Mouse (Mus musculus): ENCODE measurements around the gene Txk. TPM values are rescaled to one million over a fixed set of nuclear protein-coding genes. Genes with fewer than 3 reads are reported as not detected.

Gene Txk
- polyA plus RNA-seq, 1 experiment from 2014 or later = 0.23 TPM

- 84% methylated on average over 5 of the region's 5 CpGs for WGBS
- no peak overlapping the region for H3K9ac ChIP-seq
- H3K27me3 ChIP-seq = no peaks in the 10 kb centered on the region
- no peak overlapping the region for H3K27ac ChIP-seq (replicated peaks)
- no peaks in the 10 kb centered on the region for H3K9me3 ChIP-seq (replicated peaks)
- no peak for ATAC-seq (ENCODE audit: insufficient number of reproducible peaks, low FRiP score, low TSS enrichment, low read depth)
- H3K36me3 ChIP-seq = no peaks in the 10 kb centered on the region
- no peaks in the 10 kb centered on the region for H3K4me1 ChIP-seq
- H3K4me3 ChIP-seq (replicated peaks) = no peak overlapping the region
- no peak overlapping the region for H3K4me2 ChIP-seq (replicated peaks)
Measured at GRCm38 (mm10) chr5:72750226-72750625, 2.4 kb downstream of the Txk start.

- no peaks in the 10 kb centered on the region for H3K27me3 ChIP-seq
- ATAC-seq (ENCODE audit: insufficient number of reproducible peaks, low FRiP score, low TSS enrichment, low read depth) = no peak
- H3K4me2 ChIP-seq (replicated peaks) = no peak overlapping the region
- H3K36me3 ChIP-seq = no peaks in the 10 kb centered on the region
- H3K4me3 ChIP-seq (replicated peaks) = no peak overlapping the region
- no peaks in the 10 kb centered on the region for H3K9me3 ChIP-seq (replicated peaks)
- no peaks in the 10 kb centered on the region for H3K4me1 ChIP-seq
- no peak overlapping the region for H3K27ac ChIP-seq (replicated peaks)
- H3K9ac ChIP-seq = no peak overlapping the region
- 84% methylated on average over 7 of the region's 7 CpGs for WGBS
Measured at GRCm38 (mm10) chr5:72748659-72749265, 3.8 kb downstream of the Txk start.

GRCm38 (mm10) chr5:72747384-72747783 is 5.2 kb downstream of the Txk start:
- no peaks in the 10 kb centered on the region for H3K4me1 ChIP-seq
- no peak for ATAC-seq (ENCODE audit: insufficient number of reproducible peaks, low FRiP score, low TSS enrichment, low read depth)
- no peak overlapping the region for H3K4me3 ChIP-seq (replicated peaks)
- H3K9me3 ChIP-seq (replicated peaks) = no peaks in the 10 kb centered on the region
- H3K27ac ChIP-seq (replicated peaks) = no peak overlapping the region
- WGBS = 50% methylated on average over 4 of the region's 4 CpGs
- no peak overlapping the region for H3K4me2 ChIP-seq (replicated peaks)
- H3K27me3 ChIP-seq = no peaks in the 10 kb centered on the region
- no peaks in the 10 kb centered on the region for H3K36me3 ChIP-seq
- no peak overlapping the region for H3K9ac ChIP-seq

- Histone ChIP-seq H3K4me2 (replicated peaks) (no peak overlapping the region), H3K9me3 (replicated peaks) (no peaks in the 10 kb centered on the region), H3K4me1 (no peaks in the 10 kb centered on the region), H3K36me3 (no peaks in the 10 kb centered on the region), H3K4me3 (replicated peaks) (no peak overlapping the region), H3K9ac (no peak overlapping the region), H3K27me3 (no peaks in the 10 kb centered on the region), H3K27ac (replicated peaks) (no peak overlapping the region)
- 66% methylated on average over 4 of the region's 4 CpGs for WGBS
- ATAC-seq (ENCODE audit: insufficient number of reproducible peaks, low FRiP score, low TSS enrichment, low read depth) = no peak
Measured at GRCm38 (mm10) chr5:72746461-72746860, 6.1 kb downstream of the Txk start.

- H3K27ac ChIP-seq (replicated peaks) = no peak overlapping the region
- WGBS = 88% methylated on average over 6 of the region's 6 CpGs
- H3K4me3 ChIP-seq (replicated peaks) = no peak overlapping the region
- no peak overlapping the region for H3K4me2 ChIP-seq (replicated peaks)
- H3K9me3 ChIP-seq (replicated peaks) = no peaks in the 10 kb centered on the region
- no peaks in the 10 kb centered on the region for H3K4me1 ChIP-seq
- H3K27me3 ChIP-seq = no peaks in the 10 kb centered on the region
- no peaks in the 10 kb centered on the region for H3K36me3 ChIP-seq
- no peak for ATAC-seq (ENCODE audit: insufficient number of reproducible peaks, low FRiP score, low TSS enrichment, low read depth)
- no peak overlapping the region for H3K9ac ChIP-seq
Measured at GRCm38 (mm10) chr5:72743103-72743502, 9.5 kb downstream of the Txk start.

- Histone ChIP-seq H3K4me2 (replicated peaks) (no peak overlapping the region), H3K27me3 (no peaks in the 10 kb centered on the region), H3K36me3 (no peaks in the 10 kb centered on the region), H3K4me3 (replicated peaks) (no peak overlapping the region), H3K9ac (no peak overlapping the region), H3K4me1 (no peaks in the 10 kb centered on the region), H3K9me3 (replicated peaks) (no peaks in the 10 kb centered on the region), H3K27ac (replicated peaks) (no peak overlapping the region)
- WGBS = 72% methylated on average over 7 of the region's 7 CpGs
- ATAC-seq (ENCODE audit: insufficient number of reproducible peaks, low FRiP score, low TSS enrichment, low read depth) = no peak
Measured at GRCm38 (mm10) chr5:72736868-72737267, 15.7 kb downstream of the Txk start.

- Histone ChIP-seq H3K36me3 (no peaks in the 10 kb centered on the region), H3K9ac (no peak overlapping the region), H3K4me1 (no peaks in the 10 kb centered on the region), H3K4me2 (replicated peaks) (no peak overlapping the region), H3K4me3 (replicated peaks) (no peak overlapping the region), H3K27me3 (no peaks in the 10 kb centered on the region), H3K9me3 (replicated peaks) (no peaks in the 10 kb centered on the region), H3K27ac (replicated peaks) (no peak overlapping the region)
- ATAC-seq (ENCODE audit: insufficient number of reproducible peaks, low FRiP score, low TSS enrichment, low read depth) = no peak
- 81% methylated on average over 8 of the region's 8 CpGs for WGBS
Measured at GRCm38 (mm10) chr5:72736437-72736836, 16.1 kb downstream of the Txk start.

GRCm38 (mm10) chr5:72735763-72736162 is 16.8 kb downstream of the Txk start:
- ATAC-seq (ENCODE audit: insufficient number of reproducible peaks, low FRiP score, low TSS enrichment, low read depth) = no peak
- no peaks in the 10 kb centered on the region for H3K27me3 ChIP-seq
- no peak overlapping the region for H3K9ac ChIP-seq
- no peaks in the 10 kb centered on the region for H3K9me3 ChIP-seq (replicated peaks)
- 45% methylated on average over 7 of the region's 7 CpGs for WGBS
- no peak overlapping the region for H3K4me3 ChIP-seq (replicated peaks)
- H3K4me2 ChIP-seq (replicated peaks) = no peak overlapping the region
- no peaks in the 10 kb centered on the region for H3K36me3 ChIP-seq
- no peak overlapping the region for H3K27ac ChIP-seq (replicated peaks)
- H3K4me1 ChIP-seq = no peaks in the 10 kb centered on the region

- 81% methylated on average over 1 of the region's 1 CpGs for WGBS
- no peaks in the 10 kb centered on the region for H3K27me3 ChIP-seq
- no peaks in the 10 kb centered on the region for H3K36me3 ChIP-seq
- ATAC-seq (ENCODE audit: insufficient number of reproducible peaks, low FRiP score, low TSS enrichment, low read depth) = no peak
- H3K9me3 ChIP-seq (replicated peaks) = no peaks in the 10 kb centered on the region
- H3K9ac ChIP-seq = no peak overlapping the region
- H3K4me1 ChIP-seq = no peaks in the 10 kb centered on the region
- H3K4me2 ChIP-seq (replicated peaks) = no peak overlapping the region
- no peak overlapping the region for H3K4me3 ChIP-seq (replicated peaks)
- no peak overlapping the region for H3K27ac ChIP-seq (replicated peaks)
Measured at GRCm38 (mm10) chr5:72732885-72733284, 19.7 kb downstream of the Txk start.

- Histone ChIP-seq H3K4me3 (replicated peaks) (no peak overlapping the region), H3K36me3 (no peaks in the 10 kb centered on the region), H3K27ac (replicated peaks) (no peak overlapping the region), H3K9ac (no peak overlapping the region), H3K9me3 (replicated peaks) (no peaks in the 10 kb centered on the region), H3K4me1 (no peaks in the 10 kb centered on the region), H3K27me3 (no peaks in the 10 kb centered on the region), H3K4me2 (replicated peaks) (no peak overlapping the region)
- ATAC-seq (ENCODE audit: insufficient number of reproducible peaks, low FRiP score, low TSS enrichment, low read depth) = no peak
- 79% methylated on average over 3 of the region's 3 CpGs for WGBS
Measured at GRCm38 (mm10) chr5:72725404-72725803, 27.2 kb downstream of the Txk start.

- no peak overlapping the region for H3K4me2 ChIP-seq (replicated peaks)
- no peak overlapping the region for H3K27ac ChIP-seq (replicated peaks)
- WGBS = 59% methylated on average over 2 of the region's 2 CpGs
- no peaks in the 10 kb centered on the region for H3K9me3 ChIP-seq (replicated peaks)
- no peak overlapping the region for H3K4me3 ChIP-seq (replicated peaks)
- no peak overlapping the region for H3K9ac ChIP-seq
- no peaks in the 10 kb centered on the region for H3K27me3 ChIP-seq
- no peak for ATAC-seq (ENCODE audit: insufficient number of reproducible peaks, low FRiP score, low TSS enrichment, low read depth)
- H3K36me3 ChIP-seq = no peaks in the 10 kb centered on the region
- H3K4me1 ChIP-seq = no peaks in the 10 kb centered on the region
Measured at GRCm38 (mm10) chr5:72723429-72723828, 29.1 kb downstream of the Txk start.

GRCm38 (mm10) chr5:72720587-72720986 is 32.0 kb downstream of the Txk start:
- no peak for ATAC-seq (ENCODE audit: insufficient number of reproducible peaks, low FRiP score, low TSS enrichment, low read depth)
- 40% methylated on average over 7 of the region's 7 CpGs for WGBS
- Histone ChIP-seq H3K9me3 (replicated peaks) (no peaks in the 10 kb centered on the region), H3K4me1 (no peaks in the 10 kb centered on the region), H3K27ac (replicated peaks) (no peak overlapping the region), H3K4me3 (replicated peaks) (no peak overlapping the region), H3K9ac (no peak overlapping the region), H3K27me3 (no peaks in the 10 kb centered on the region), H3K36me3 (no peaks in the 10 kb centered on the region), H3K4me2 (replicated peaks) (no peak overlapping the region)
